Mouse (Mus musculus) C2C12 (cell line): Measurements from ENCODE around the gene Ccl26. TPM values are rescaled to one million over a fixed set of nuclear protein-coding genes. Genes with fewer than 3 reads are reported as not detected.

Source experiments
- H3K27me3 ChIP-seq: one replicate; pipeline ENCODE4 v1.6.1; 2011; ENCODE audit not compliant: control insufficient read depth, insufficient read depth, insufficient read length
- H3K36me3 ChIP-seq: one replicate; pipeline ENCODE4 v1.6.1; 2011; ENCODE audit not compliant: control insufficient read depth, insufficient read depth
- H3K4me3 ChIP-seq: one replicate; pipeline ENCODE4 v1.5.1; 2011; ENCODE audit warnings: mild to moderate bottlenecking, control low read depth; ENCODE audit not compliant: poor library complexity, insufficient read depth, severe bottlenecking
- H3K79me2 ChIP-seq: one replicate; pipeline ENCODE4 v1.6.1; 2011; ENCODE audit not compliant: control insufficient read depth, insufficient read depth
- H3K79me3 ChIP-seq: one replicate; pipeline ENCODE4 v1.6.1; 2011; ENCODE audit warnings: low read depth, control low read depth
- H3ac ChIP-seq: one replicate; pipeline ENCODE3; 2011; ENCODE audit warnings: low read depth; ENCODE audit not compliant: control insufficient read depth, insufficient read length
- CEBPB ChIP-seq: IDR thresholded peaks from one replicate; pipeline ENCODE4 v1.6.1; 2011; ENCODE audit warnings: low read depth, mild to moderate bottlenecking, control low read depth, moderate library complexity
- CTCF ChIP-seq: IDR thresholded peaks from one replicate; pipeline ENCODE4 v1.5.1; 2011; ENCODE audit not compliant: control insufficient read depth, insufficient read depth, insufficient read length
- FOSL1 ChIP-seq: IDR thresholded peaks from one replicate; pipeline ENCODE4 v1.8.0; 2011; ENCODE audit warnings: mild to moderate bottlenecking, low read length; ENCODE audit not compliant: poor library complexity, insufficient read depth, severe bottlenecking
- MAX ChIP-seq: IDR thresholded peaks from one replicate; pipeline ENCODE4 v1.6.1; 2011; ENCODE audit warnings: mild to moderate bottlenecking, control low read depth
- MYOD1 ChIP-seq: IDR thresholded peaks from one replicate; pipeline ENCODE4 v1.6.1; 2011; ENCODE audit warnings: low read depth; ENCODE audit not compliant: control insufficient read depth, insufficient read length
- MYOG ChIP-seq: IDR thresholded peaks from one replicate; pipeline ENCODE4 v1.6.1; 2011; ENCODE audit not compliant: control insufficient read depth, insufficient read length; ENCODE audit errors: extremely low read depth
- USF1 ChIP-seq: IDR thresholded peaks from one replicate; pipeline ENCODE4 v1.6.1; 2011; ENCODE audit warnings: low read depth, mild to moderate bottlenecking, control low read depth, moderate library complexity
- polyA plus RNA-seq: library from polyadenylated mRNA; unstranded; fragments of >200 nt; fragmentation: generic; extraction: Trizol; gene quantifications from one replicate; pipeline ENCODE4 v1.2.1, GENCODE M21; 2012; ENCODE audit warnings: missing spikeins

Ccl26 gene
- polyA plus RNA-seq, 1 experiment: not detected

GRCm38 (mm10) chr5:135550910-135551309 is 12.5 kb downstream of the Ccl26 start:
- Histone ChIP-seq H3K79me2 (no peaks in the 10 kb centered on the region), H3ac (no peak overlapping the region), H3K79me3 (no peaks in the 10 kb centered on the region)

GRCm38 (mm10) chr5:135547990-135548389 is 15.4 kb downstream of the Ccl26 start:
- H3K79me3 ChIP-seq: no peaks in the 10 kb centered on the region
- no peaks in the 10 kb centered on the region for H3K36me3 ChIP-seq
- no peak overlapping the region for H3ac ChIP-seq
- H3K27me3 ChIP-seq: no peaks in the 10 kb centered on the region
- no peak for TF ChIP-seq MYOG
- no peak for TF ChIP-seq MAX
- TF ChIP-seq USF1: no peak
- no peak for TF ChIP-seq FOSL1
- TF ChIP-seq CTCF: no peak
- no peak for TF ChIP-seq MYOD1
- no peak for TF ChIP-seq CEBPB
- peaks cover 19% of the 10 kb centered on the region for H3K79me2 ChIP-seq
- H3K4me3 ChIP-seq: no peak overlapping the region

More at GRCm38 (mm10) chr5:135550910-135551309, 12.5 kb downstream of the Ccl26 start:
- TF ChIP-seq CTCF: peak; percentile 18
- no peak for TF ChIP-seq MYOG
- no peak for TF ChIP-seq USF1
- no peak for TF ChIP-seq FOSL1
- TF ChIP-seq CEBPB: no peak
- no peak for TF ChIP-seq MYOD1
- TF ChIP-seq MAX: no peak
- Histone ChIP-seq H3K27me3 (no peaks in the 10 kb centered on the region), H3K36me3 (no peaks in the 10 kb centered on the region), H3K4me3 (no peak overlapping the region)

- peak within 1 kb of the TSS; percentile 86 for H3ac ChIP-seq
- TF ChIP-seq MYOD1 (no peak), USF1 (no peak), CEBPB (no peak), MAX (peak; percentile 82), MYOG (no peak), CTCF (no peak)
- H3K27me3 ChIP-seq: no peaks in the 10 kb centered on the region
- H3K36me3 ChIP-seq: no peaks in the 10 kb centered on the region
- H3K79me2 ChIP-seq: peaks cover 39% of the 10 kb centered on the region
- peak within 1 kb of the TSS; percentile 58 for H3K4me3 ChIP-seq
- peaks cover 2% of the 10 kb centered on the region for H3K79me3 ChIP-seq
These were observed 18.2 kb downstream of the Ccl26 start, which contains the start of gene Hip1 for GRCm38 (mm10) chr5:135544865-135545797. Hip1 (minus strand) TSS chr5:135545120.

GRCm38 (mm10) chr5:135544032-135544558 is 19.3 kb downstream of the Ccl26 start:
- Histone ChIP-seq H3K36me3 (no peaks in the 10 kb centered on the region), H3K27me3 (no peaks in the 10 kb centered on the region), H3ac (peak overlapping the region; percentile 86), H3K79me2 (peaks cover 49% of the 10 kb centered on the region), H3K4me3 (peak overlapping the region; percentile 58), H3K79me3 (peaks cover 5% of the 10 kb centered on the region)
- TF ChIP-seq FOSL1 (no peak), MYOG (no peak), MYOD1 (no peak), MAX (no peak), CEBPB (no peak), CTCF (no peak)

GRCm38 (mm10) chr5:135537794-135538214 is 25.6 kb downstream of the Ccl26 start:
- Histone ChIP-seq H3K27me3 (no peaks in the 10 kb centered on the region), H3K36me3 (no peaks in the 10 kb centered on the region), H3ac (no peak overlapping the region), H3K4me3 (no peak overlapping the region), H3K79me2 (peaks cover 44% of the 10 kb centered on the region), H3K79me3 (peaks cover 5% of the 10 kb centered on the region)
- TF ChIP-seq USF1: peak; percentile 89
- TF ChIP-seq MAX: no peak
